Mouse (Mus musculus) c-Kit-positive CD71-positive TER-119-positive erythroid progenitor cells, embryonic 14.5 days (primary cell): Measurements from ENCODE around the gene Ctdspl.

Experiments
- DNase-seq: peaks from one replicate; pipeline ENCODE4 v3.0.0-alpha.2; 2013; ENCODE audit warnings: low spot score

Gene Ctdspl

GRCm38 (mm10) chr9:118926111-118926650, at the start of gene Ctdspl:
Gene Ctdspl (plus strand): TSS chr9:118926453.
- DNase-seq = peak; percentile 46

- no peak for DNase-seq
Observed at GRCm38 (mm10) chr9:118876902-118877301, 49.4 kb upstream of the Ctdspl start.

DNA sequence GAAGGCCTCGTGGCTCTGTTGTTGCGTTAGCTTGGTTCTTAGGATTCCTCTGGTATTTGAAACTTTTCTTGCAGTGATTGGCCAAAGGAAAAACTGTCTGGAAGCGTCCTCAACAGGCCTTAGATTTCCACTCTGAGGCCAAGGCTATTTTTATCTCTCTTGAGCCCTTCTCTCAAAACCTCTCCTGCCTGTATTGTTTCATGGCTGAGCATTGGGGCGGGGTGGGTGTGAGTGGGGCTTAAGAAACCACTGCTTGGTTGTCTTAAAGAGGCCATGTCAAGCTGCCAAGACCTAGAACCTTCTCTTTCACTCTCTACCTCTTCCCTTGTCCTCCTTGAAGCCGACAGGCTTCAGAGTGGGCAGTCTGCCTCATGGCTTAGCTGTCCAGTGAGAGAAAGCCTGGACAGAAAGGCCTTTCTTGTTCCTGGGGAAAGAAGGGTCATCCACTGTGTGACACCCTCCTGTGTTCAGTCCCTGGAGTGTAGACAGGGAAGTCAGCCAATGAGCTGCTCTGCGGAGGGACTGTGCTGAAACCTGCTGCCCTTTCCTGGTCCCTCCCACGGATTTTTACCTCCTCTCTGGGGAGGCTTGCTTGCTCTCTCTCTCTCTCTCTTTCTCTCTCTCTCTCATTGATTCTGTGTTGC, 48.8 kb upstream of the Ctdspl start:
- no peak for DNase-seq

DNA sequence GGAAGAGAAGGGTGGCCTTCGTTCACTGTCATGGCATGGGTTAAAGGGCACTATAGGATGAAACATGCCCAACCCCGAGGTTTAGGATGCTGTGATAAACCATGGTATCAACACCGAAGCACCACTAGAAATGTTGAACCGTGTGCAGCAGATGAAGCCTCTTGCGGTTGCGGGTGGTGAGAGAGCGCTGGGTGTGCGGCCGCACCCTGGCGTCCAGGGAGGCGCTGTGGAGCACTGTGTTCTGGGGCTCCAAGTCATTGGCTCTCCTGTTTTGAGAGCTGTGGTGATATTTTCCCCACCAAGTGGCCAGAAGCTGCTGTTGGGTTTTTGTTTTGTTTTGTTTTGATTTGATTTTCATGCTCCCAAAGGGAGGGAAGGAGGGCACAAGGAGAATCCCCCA, 47.7 kb upstream of the Ctdspl start:
- no peak for DNase-seq

DNA sequence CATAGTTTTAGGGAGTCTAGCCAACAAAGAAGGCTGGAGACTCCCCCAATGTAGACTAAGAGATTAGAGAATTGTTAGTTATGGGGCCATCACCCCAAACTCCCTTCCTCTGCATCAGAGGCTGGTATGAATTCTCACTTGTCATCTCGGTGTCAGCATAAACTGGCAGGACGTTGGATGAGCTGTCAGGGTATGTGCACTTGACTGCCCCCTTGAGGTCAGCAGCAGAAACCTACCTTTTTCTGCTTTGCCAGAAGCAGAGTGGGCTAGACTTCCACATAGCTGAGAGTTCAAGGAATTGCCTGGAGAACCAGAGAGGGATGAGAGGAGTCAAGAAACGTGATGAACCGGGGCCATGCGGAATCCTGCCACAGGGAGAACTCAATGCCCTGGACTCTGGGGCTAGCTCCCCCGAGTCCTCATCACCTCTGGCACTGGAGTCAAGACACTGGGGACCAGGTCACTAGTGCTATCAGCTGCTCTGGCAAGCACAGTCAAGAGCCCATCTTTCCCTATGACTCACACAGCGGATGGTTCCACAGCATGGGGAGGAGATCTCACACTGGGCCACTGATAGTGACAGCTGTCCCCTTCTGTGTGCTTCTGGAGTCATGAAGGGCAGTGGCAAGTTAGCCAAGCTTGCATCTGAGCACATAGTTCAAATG, 44.8 kb upstream of the Ctdspl start:
- DNase-seq = no peak

GRCm38 (mm10) chr9:118881946-118882284, 44.3 kb upstream of the Ctdspl start:
- no peak for DNase-seq

- no peak for DNase-seq
Observed at GRCm38 (mm10) chr9:118883150-118883549, 43.1 kb upstream of the Ctdspl start.

- no peak for DNase-seq
Observed at GRCm38 (mm10) chr9:118885785-118886184, 40.5 kb upstream of the Ctdspl start.

DNA sequence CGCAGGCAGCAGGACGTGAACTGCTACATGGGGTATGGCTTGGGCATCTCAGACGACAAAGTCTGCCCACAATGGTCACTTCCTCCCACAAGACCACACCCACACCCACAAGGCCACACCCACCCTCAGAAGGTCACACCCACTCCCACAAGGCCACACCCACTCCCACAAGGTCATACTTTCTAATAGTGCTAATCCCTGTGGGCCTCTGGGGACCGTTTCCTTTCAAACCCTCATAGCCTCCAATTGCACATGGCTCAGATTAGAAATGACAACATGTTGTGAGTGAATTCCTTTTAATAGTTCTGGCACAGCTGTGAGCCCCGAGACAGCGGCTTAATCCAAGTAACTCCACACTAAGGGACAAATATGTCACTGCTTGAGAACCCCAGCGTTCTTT, 39.1 kb upstream of the Ctdspl start:
- DNase-seq = no peak

DNA sequence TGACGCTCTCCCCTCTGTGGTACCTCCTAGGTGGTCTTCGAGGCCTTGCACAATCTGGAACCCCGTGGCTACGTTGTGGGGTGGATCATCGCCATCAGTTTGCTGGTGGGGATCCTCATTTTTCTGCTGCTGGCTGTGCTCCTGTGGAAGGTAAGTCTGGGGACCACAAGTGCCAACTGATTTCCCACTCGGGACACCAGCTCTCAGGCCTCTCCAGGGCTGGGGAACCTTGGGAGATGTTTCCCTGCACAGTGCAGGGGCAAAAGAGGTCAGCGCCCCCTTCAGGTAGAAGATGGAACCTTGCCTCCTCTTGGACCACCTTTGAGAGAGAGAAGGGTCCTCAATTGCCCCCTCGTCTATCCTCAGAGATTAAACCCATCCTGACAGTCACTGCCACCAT, 38.5 kb upstream of the Ctdspl start:
- no peak for DNase-seq

DNA sequence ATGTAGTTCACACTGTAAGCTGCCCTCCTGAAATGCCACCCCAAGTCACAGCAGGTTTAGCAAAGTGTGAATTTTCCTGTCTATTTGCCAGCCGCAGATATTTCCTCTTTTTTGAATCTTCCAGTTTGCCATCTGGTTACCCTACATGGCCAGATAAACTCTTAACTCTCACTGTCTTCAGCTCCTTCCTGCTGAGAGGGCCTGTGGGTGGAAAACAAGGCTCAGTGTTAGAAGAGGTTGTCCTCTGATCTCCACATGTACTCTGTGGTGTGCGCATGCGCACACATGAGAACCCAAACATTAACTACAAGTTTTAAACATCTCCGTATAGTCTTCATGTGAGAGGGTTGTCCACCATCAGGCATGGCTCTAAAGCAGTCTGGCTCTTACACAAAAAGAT, 36.1 kb upstream of the Ctdspl start:
- DNase-seq = no peak

- DNase-seq = no peak
Observed at GRCm38 (mm10) chr9:118890645-118891044, 35.6 kb upstream of the Ctdspl start.

GRCm38 (mm10) chr9:118891068-118891467, 35.2 kb upstream of the Ctdspl start:
- no peak for DNase-seq

GRCm38 (mm10) chr9:118891593-118891992, 34.7 kb upstream of the Ctdspl start:
- no peak for DNase-seq

GRCm38 (mm10) chr9:118895101-118895500, 31.2 kb upstream of the Ctdspl start:
- DNase-seq = no peak

- no peak for DNase-seq
Observed at GRCm38 (mm10) chr9:118900677-118901076, 25.6 kb upstream of the Ctdspl start.

GRCm38 (mm10) chr9:118901917-118902316, 24.3 kb upstream of the Ctdspl start:
- DNase-seq = no peak

DNA sequence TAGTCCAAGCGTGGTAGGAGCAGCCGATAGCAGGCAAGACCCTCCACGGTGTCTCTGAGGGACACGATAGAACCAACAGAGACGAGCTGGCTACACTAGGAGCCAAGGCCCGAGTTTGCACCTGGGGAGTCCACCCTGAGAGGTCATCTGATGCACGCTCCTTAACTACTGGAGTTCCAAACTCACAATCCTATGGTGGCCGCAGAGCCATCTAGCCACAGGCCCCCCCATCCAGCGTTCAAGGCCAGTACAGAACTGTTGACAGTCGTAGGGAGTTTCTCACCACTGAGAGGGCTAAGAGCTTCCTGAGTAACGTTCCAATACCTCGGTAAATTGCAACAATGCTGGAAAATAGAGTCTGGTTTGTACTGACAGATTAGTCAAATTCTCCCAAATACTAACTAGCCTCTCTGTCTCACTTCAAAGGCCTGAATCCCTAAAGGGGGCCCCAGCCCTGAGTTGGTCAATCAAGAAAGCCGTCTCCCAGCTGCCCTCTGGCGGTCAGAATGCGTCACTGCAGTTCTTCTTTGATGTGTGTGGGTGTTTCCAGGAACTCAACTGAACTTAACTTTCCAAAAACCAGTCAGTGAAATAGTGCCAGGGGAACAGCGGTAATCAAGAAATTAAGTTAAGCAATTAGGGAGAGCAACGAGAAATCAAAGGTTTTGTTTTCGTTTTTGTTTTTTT, 18.2 kb upstream of the Ctdspl start:
- DNase-seq = peak; percentile 65

GRCm38 (mm10) chr9:118913048-118913447, 13.2 kb upstream of the Ctdspl start:
- DNase-seq = no peak

DNA sequence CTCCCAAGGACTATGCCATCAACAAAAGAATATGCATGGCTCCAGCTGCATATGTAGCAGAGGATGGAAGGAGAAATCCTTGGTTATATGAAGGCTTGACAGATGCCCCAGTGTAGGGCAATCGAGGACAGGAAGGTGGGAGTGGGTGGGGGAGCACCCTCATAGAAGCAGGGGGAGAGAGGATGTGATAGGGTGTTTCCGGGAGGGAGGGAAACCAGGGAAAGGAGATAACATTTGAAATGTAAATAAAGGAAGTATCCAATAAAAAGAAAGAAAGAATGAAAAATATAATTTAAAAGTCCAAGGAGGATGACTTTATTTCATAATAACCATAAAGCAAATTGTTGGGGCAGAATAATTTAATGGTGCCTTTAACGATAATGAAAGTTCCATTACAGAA, 12.6 kb upstream of the Ctdspl start:
- DNase-seq = no peak

DNA sequence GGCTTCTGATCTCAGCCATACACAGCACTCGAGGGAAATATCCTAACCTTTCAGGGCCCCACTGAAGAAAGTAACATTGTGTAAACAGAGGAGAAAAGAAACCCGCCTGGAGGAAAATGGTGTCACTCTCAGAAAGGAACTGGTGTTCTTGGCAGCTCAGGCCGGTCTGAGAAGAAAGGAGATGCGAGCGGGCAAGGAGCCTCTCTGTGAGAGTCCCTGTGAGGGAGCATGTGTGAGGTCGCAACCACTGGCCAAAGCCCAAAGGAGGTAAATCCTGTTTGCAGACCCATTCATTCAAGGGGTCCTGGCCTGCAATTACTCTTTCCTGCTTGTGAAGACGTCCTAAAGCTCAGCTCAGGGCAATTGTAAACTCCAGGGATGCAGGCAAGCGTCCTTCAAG, 11.7 kb upstream of the Ctdspl start:
- DNase-seq = no peak

GRCm38 (mm10) chr9:118915290-118915689, 11.0 kb upstream of the Ctdspl start:
- peak; percentile 42 for DNase-seq

DNA sequence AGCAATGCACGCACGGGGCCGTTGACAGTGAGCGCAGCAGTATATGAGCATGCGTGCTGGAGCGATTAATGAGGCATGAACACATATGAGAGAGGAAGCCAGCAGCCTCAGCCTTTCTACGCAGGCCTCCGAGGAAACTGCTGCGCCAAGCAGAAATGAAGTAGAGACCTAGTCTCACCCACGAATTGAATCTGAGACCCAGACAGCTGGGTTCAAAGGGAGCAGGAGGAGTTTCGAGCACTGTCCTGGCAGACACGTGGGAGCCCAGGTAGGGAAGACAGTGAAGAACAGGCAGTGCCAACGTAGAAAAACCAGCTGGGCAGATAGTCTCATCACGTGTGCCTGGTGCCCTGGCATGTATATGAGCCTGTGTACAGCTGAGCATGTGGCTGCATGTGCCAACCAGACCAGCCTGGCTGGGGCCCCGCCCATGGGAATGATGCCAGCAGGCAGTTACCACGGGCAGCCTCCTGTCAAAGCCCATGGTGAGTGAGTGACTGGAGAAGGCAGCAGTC, 6.5 kb upstream of the Ctdspl start:
- no peak for DNase-seq
